Mouse (Mus musculus) Patski (cell line): ENCODE results near the gene Ptprg. TPM values are rescaled to one million over a fixed set of nuclear protein-coding genes. Genes with fewer than 3 reads are reported as not detected.
"Not testable (repeated sequence)": the region's sequence is repeated elsewhere in the genome, so short reads cannot be mapped to it uniquely, and the experiment has no call there.

Experiments used
- ATAC-seq: fragments of 100-300 bp; one replicate; pipeline ENCODE4 v1.8.0; 2021
- CTCF ChIA-PET: fragments of 350-600 bp; sonication (Branson Sonifier 250); formaldehyde crosslinking; loops from one replicate; lab custom pipeline; 2022; ENCODE audit warnings: inconsistent platforms; lab: Charles Lee
- POLR2A ChIA-PET: fragments of 350-600 bp; sonication (Branson Sonifier 250); formaldehyde crosslinking; loops from one replicate; lab custom pipeline; 2022; ENCODE audit warnings: antibody characterized with exemption, inconsistent platforms; lab: Charles Lee
- DNase-seq: peaks from one replicate; pipeline ENCODE4 v3.0.0-alpha.2; 2011; ENCODE audit warnings: low read depth, low spot score
- H3K27me3 ChIP-seq: fragments of 371-371 bp; one replicate; pipeline ENCODE4 v1.5.1; 2021
- CTCF ChIP-seq: fragments of 100-300 bp; IDR thresholded peaks from one replicate; pipeline ENCODE4 v1.5.1; 2021
- in situ Hi-C: fragments of 300-500 bp; cut with MboI; formaldehyde crosslinking; loops from 3 replicates; pipeline ENCODE4 v1.11.1; 2018; ENCODE audit warnings: low pct_unique_long_range_greater_than_20kb, mixed read lengths
- polyA plus RNA-seq: library from polyadenylated mRNA; unstranded; gene quantifications from one replicate; pipeline ENCODE4 v1.2.3, GENCODE M21; 2021

Ptprg gene
- polyA plus RNA-seq, 1 experiment from 2014 or later = 40.1 TPM

DNA sequence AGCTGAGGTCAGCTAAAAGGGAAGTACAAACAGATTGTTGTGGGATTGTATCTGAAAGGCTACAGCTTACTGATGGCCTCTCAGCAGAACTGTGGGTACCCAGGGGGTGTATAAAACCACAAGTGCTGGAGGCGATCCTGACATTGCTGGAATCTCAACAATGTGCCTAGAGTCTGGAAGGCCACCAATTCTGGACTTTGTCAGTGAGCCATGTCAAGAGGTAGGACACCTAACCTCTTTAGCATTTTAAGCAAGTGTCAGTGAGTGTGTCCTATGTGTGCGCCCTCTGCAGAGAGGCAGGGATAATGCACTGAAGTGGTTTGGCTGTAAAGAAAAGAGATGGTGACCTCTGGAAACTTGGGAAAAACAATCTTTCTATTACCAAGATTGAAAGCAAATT, 504.5 kb downstream of the Ptprg start:
- CTCF ChIA-PET = interaction anchor here (1.1 to 1.3 kb wide), 3 partner anchors 9 to 27 kb away, joined by 3 to 5 read pairs (median 3); no protein-coding TSS in a partner anchor
- POLR2A ChIA-PET = interaction anchor here (2.3 kb wide), 1 partner anchor 12 kb away, joined by 5 read pairs; no protein-coding TSS in a partner anchor
- ATAC-seq (no peak), DNase-seq (no peak)
- H3K27me3 ChIP-seq = no peaks in the 10 kb centered on the region
- peak; percentile 36 for TF ChIP-seq CTCF
- in situ Hi-C loops = no loop called here

DNA sequence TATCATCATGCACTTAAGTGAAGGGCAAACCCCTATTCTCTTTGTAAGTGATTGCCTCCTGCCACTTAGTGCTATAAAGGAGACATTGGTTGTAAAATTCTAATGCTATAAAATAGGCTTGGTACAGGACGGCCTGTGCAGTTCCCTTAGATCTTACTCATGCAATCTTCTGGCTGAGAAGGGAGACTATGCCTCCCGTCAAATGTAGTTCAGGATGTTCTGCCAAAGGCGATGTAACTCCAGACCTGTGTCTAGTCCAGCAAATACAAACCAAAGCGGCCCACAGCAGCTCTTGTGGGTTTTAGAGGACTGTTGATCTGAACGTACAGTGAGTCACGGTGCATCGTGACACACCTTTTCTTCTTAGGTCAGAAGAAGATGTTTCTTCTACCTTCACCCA, 505.8 kb downstream of the Ptprg start:
- no peaks in the 10 kb centered on the region for H3K27me3 ChIP-seq
- ChIA-PET CTCF (interaction anchor here (1.3 kb wide), 1 partner anchor 10 kb away, joined by 5 read pairs; no protein-coding TSS in a partner anchor), POLR2A (no interaction called here)
- no peak for ATAC-seq
- in situ Hi-C loops = no loop called here
- TF ChIP-seq CTCF = no peak
- no peak for DNase-seq

DNA sequence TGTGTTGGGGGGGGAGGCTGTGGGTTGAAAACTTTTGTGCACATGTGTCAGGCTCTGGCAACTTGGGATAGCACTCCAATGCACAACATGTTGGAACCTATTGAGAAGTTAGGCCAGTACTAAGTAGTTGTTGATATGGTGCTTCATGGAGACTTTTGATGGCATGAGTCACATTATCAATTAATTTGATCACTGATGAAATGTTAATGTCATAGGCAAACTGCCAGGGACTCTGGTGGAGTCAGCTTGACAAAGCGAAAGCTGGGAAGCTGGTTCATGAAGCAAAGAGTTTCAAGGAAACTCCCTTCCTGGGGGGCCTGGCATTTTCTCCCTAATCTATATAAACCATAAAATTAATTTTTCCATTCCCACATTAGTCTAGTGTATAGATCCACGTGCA, 508.0 kb downstream of the Ptprg start:
- in situ Hi-C loops, ATAC-seq, DNase-seq, CTCF ChIA-PET, H3K27me3 ChIP-seq: not testable (repeated sequence)
- POLR2A ChIA-PET = interaction anchor here (0.6 kb wide), 1 partner anchor 104 kb away, joined by 3 read pairs; no protein-coding TSS in a partner anchor

DNA sequence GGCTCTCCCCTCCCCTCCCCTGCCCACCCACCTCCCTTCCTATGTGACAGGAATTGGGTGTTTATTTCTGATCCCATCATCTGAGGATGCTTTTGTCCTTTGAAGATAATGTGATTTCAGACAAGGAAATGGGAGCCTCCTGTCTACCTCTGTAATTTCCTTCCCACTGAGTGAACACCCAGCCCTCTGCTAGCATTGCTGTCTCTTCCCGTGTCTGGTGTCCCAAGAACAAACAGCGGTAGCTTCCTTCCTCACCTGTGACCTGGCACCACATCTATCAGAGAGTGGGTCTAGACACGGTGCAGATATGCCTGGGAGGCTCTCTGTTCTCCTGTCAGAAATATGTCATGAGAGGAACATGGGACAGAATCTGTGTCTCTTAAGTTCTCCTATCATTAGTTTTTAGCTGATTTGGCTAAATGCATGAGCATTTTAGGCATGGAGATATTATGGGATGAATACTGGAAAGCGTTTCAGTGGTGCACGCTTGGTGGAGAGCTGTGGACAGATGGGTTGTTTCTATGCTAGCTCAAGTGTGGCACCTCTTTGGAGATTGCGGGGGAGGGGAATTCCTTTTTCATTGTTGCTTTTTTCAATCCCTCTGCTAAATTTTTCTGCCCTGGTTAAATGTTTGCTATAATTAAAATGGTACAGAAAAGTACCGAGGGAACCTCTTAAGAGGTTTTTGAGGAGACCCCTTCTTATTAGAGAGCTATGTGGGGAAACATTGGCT, 509.5 kb downstream of the Ptprg start:
- ATAC-seq (no peak), DNase-seq (no peak)
- H3K27me3 ChIP-seq = no peaks in the 10 kb centered on the region
- in situ Hi-C loops = no loop called here
- no peak for TF ChIP-seq CTCF
- ChIA-PET CTCF (no interaction called here), POLR2A (no interaction called here)

DNA sequence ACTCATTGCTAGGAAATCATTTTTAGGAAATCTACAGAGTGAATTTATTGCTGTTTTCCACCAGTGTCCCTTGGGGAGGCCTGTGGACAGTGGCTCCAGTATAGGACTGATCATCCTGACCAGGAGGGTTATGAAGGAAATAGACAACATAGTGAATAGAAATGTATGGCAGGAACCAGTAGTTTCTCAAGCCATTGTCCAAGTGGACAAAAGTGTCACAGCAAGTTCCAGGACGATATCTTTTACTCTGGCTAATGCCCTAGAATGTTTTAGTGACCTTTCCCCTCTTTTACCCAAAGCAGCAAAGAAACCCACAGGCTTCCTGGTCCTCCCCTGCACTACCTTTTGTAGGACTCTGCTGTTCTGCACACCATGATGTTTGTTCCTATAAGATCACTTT, 511.7 kb downstream of the Ptprg start:
- ChIA-PET CTCF (no interaction called here), POLR2A (no interaction called here)
- TF ChIP-seq CTCF = no peak
- ATAC-seq (no peak), DNase-seq (no peak)
- no peaks in the 10 kb centered on the region for H3K27me3 ChIP-seq
- in situ Hi-C loops = no loop called here

DNA sequence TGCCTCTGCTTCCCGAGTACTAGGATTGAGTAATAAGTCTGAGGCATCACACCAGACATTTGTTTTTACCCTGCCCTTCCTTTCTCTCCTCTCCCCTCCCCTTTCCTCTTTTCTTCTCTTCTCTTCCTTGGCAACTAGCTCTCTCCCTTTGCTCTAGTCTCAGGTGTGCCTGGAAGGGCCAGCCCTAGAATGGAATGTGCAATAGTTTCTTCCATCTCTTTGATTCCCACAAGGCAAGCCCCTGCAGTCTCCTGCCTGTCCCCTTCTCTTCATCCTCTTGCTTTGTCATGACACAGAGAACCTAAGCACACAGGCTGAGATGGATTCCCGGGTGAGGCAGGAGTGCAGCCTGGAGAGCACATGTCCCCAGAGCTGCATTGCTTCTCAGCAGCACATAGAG, 512.4 kb downstream of the Ptprg start:
- H3K27me3 ChIP-seq = no peaks in the 10 kb centered on the region
- POLR2A ChIA-PET = no interaction called here
- in situ Hi-C loops = no loop called here
- DNase-seq (no peak), ATAC-seq (no peak)
- CTCF ChIA-PET = no interaction called here
- no peak for TF ChIP-seq CTCF

DNA sequence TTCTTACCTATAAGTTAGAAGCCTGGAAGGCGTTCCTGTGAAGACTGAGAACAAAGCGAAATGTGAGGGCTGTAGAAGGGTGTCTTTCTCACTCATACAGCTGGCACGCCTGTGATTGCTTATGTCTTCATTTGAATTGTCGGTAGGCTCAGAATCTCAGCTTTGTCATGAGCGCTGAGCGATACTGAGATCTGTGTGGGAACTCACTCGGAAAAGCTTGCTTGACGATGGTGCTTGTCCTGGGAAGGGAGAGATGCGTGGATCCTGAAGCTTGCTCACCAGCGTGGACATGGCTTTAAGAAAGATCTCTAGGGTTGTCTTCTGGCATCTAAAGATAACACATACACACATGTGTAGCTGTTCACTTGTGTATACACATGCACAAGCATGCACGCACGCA, 516.4 kb downstream of the Ptprg start:
- H3K27me3 ChIP-seq = no peaks in the 10 kb centered on the region
- in situ Hi-C loops = no loop called here
- no peak for TF ChIP-seq CTCF
- CTCF ChIA-PET = interaction anchor here (1.2 to 1.7 kb wide), 3 partner anchors 10 to 41 kb away, joined by 3 to 5 read pairs (median 5); no protein-coding TSS in a partner anchor
- DNase-seq (no peak), ATAC-seq (no peak)
- POLR2A ChIA-PET = interaction anchor here (0.9 to 1.1 kb wide), 2 partner anchors 12 to 147 kb away, joined by 4 to 5 read pairs; no protein-coding TSS in a partner anchor

DNA sequence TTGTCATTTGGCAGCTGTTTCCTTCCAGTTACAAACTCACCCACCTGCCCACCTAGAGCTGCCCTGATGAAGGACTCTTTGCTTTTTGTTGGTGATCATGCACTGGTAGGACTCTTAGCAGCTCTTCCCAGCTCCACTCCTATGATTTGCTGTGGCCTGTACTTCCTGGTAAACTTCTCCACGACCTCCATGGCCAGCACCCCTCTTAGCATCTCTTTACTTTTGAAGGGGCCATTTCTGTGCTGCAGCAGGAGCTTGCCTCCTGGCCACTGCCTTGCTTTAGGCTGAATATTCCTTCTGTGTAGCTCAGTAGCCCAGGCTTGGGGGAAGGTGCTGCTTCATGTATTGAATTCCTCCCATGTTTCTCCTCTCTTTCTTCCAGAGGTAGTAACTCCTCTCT, 517.0 kb downstream of the Ptprg start:
- DNase-seq = no peak
- ATAC-seq = no peak
- ChIA-PET CTCF (interaction anchor here (1.4 kb wide), 1 partner anchor 11 kb away, joined by 5 read pairs; no protein-coding TSS in a partner anchor), POLR2A (interaction anchor here (0.9 to 1.1 kb wide), 2 partner anchors 13 to 148 kb away, joined by 4 to 5 read pairs; no protein-coding TSS in a partner anchor)
- no peak for TF ChIP-seq CTCF
- in situ Hi-C loops = no loop called here
- no peaks in the 10 kb centered on the region for H3K27me3 ChIP-seq

DNA sequence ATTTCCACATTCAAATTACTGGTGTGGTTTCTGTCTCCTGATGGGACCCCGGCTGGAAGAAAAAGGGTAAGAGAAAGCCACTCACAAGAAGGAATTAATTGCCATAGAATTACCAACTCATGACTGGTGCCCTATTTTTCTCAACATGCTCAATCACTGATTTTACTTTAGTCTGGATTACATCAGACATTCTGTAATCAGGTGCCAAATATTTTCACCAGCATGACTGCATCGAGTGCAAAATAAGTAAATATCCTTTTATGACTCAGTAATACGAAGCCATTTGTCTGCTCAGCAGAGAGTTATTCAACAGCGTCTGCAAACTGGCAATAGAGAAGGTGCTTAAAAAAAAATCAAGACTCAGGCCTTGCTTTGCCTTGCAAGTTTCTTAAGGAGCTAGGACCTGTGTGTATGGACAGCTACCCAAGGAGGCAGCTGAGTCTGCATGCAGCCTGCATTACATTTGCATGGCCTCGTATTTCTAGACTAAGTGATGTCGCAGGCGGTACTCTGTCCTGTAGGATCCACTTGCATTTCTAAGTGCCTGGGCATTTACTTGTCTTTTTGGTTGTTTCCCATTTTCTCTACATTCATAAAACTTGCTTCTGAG, 517.6 kb downstream of the Ptprg start:
- DNase-seq (peak; percentile 69), ATAC-seq (peak; percentile 94)
- H3K27me3 ChIP-seq = no peaks in the 10 kb centered on the region
- no peak for TF ChIP-seq CTCF
- in situ Hi-C loops = no loop called here
- POLR2A ChIA-PET = interaction anchor here (0.9 to 1.1 kb wide), 3 partner anchors 11 to 38 kb away, joined by 3 to 5 read pairs (median 3); no protein-coding TSS in a partner anchor
- CTCF ChIA-PET = interaction anchor here (1.5 to 1.6 kb wide), 2 partner anchors 10 to 115 kb away, joined by 3 to 6 read pairs; no protein-coding TSS in a partner anchor

DNA sequence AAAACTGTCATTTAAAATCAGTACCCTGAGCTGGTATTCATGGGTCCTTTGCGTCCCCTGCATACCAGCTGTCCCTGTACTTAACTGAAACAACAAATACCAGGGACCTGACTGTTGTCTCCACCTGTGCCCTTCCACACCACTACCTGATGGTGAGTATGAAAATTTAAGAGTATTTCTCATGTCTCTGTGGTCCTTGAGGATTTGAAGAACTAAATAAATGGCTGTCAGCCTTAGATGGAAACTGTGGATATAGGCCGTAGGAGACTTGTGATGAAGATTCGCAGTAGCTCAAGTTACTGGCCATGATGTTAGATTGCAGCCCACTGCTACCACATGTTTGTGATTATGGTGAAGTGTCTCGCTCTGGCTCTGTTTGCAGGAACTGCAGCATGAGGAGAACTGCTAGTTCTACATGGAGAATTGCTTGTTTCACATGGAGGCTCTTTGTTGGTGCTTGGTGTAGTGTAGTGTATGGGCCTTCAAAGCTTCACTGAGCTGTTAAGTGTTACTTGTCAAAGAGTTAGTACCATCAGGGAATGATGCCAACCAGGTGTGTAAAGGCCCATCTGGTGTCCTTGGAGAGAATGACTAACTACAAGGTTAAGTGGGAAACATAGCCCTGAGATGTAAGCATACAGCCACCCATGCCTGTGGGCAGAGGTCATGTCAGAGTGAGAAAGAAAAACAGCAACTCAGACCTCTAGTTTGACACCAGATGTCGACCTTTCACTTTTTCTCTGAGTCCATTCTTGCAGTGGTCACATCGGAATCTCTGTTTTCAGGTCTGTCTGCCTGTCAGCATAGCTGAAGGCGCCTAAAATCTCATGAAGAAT, 518.9 kb downstream of the Ptprg start:
- CTCF ChIA-PET = interaction anchor here (1.5 to 1.6 kb wide), 2 partner anchors 9 to 117 kb away, joined by 3 to 6 read pairs; no protein-coding TSS in a partner anchor
- ATAC-seq = no peak
- POLR2A ChIA-PET = interaction anchor here (0.9 kb wide), 1 partner anchor 10 kb away, joined by 3 read pairs; no protein-coding TSS in a partner anchor
- TF ChIP-seq CTCF = no peak
- in situ Hi-C loops = no loop called here
- no peak for DNase-seq
- no peaks in the 10 kb centered on the region for H3K27me3 ChIP-seq
